Mouse (Mus musculus): ENCODE measurements around the gene Asprv1. TPM values are rescaled to one million over a fixed set of nuclear protein-coding genes. Genes with fewer than 3 reads are reported as not detected.

Gene Asprv1
- polyA plus RNA-seq (2012; rRNA removed) = 0.70 and 0.73 TPM in 2 replicates

DNA sequence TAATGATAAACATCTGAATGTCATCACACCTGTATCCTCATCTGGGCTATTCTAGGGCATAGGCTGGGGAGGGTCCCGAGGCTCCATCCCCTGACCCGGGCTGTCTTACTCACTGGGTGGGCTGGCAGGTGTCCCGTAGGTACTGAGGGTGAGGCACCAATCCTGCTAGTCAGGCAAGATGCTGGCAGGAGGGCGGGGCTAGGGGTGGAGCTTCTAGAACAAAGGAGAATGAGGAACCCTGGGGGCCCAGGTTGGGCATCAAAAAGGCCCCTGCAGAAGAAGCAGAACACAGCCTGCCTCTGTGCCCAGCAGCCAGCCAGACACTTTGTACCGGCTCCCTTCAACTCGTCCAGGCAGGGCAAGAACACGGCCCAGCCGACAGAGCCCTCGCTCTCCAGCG lies at the start of gene Asprv1:
Gene Asprv1, plus strand, starts transcription at position 219 of the 400 bp plus-strand sequence.

GRCm38 (mm10) chr6:86668580-86669239 lies 40.7 kb downstream of the Asprv1 start, which contains the start of gene Mxd1:
Gene Mxd1, minus strand, starts transcription at chr6:86669161.

Other genes starting within 250 kb of the Asprv1 start
- 63.2 and 75.1 TPM in 2 replicates for gene Pcyox1, start 231.0 kb upstream of the Asprv1 start, polyA plus RNA-seq (2012; rRNA removed)
- 275 and 283 TPM in 2 replicates for gene Tia1, start 223.9 kb upstream of the Asprv1 start, polyA plus RNA-seq (2012; rRNA removed)
- gene Gm44790, start 201.5 kb upstream of the Asprv1 start, polyA plus RNA-seq (2012; rRNA removed) = 2.8 and 3.5 TPM in 2 replicates
- 15.4 and 18.2 TPM in 2 replicates for gene C87436, start 189.8 kb upstream of the Asprv1 start, polyA plus RNA-seq (2012; rRNA removed)
- 208 and 294 TPM in 2 replicates for gene Pcbp1, start 101.8 kb upstream of the Asprv1 start, polyA plus RNA-seq (2012; rRNA removed)
- gene Mxd1, start 41.0 kb downstream of the Asprv1 start, polyA plus RNA-seq (2012; rRNA removed) = 15.1 and 20.7 TPM in 2 replicates
- 72.4 and 79.7 TPM in 2 replicates for gene Snrnp27, start 56.4 kb downstream of the Asprv1 start, polyA plus RNA-seq (2012; rRNA removed)
- 22.4 and 34.1 TPM in 2 replicates for gene Gmcl1, start 105.2 kb downstream of the Asprv1 start, polyA plus RNA-seq (2012; rRNA removed)
- gene Anxa4, start 165.4 kb downstream of the Asprv1 start, polyA plus RNA-seq (2012; rRNA removed) = 8.8 and 11.1 TPM in 2 replicates
- 22.1 and 28.8 TPM in 2 replicates for gene Aak1, start 221.4 kb downstream of the Asprv1 start, polyA plus RNA-seq (2012; rRNA removed)

Measured in central nervous system, embryonic 11.5 days (tissue).